Mouse (Mus musculus) MEL (cell line): ENCODE measurements around the gene Grn. TPM values are rescaled to one million over a fixed set of nuclear protein-coding genes. Genes with fewer than 3 reads are reported as not detected.

Experiments used
- DNase-seq: peaks from one replicate; pipeline ENCODE4 v3.0.0; 2011; ENCODE audit warnings: low read depth, low spot score
- H3K27ac ChIP-seq: 2 replicates; pipeline ENCODE4 v1.5.1; 2012; ENCODE audit warnings: low read depth, mild to moderate bottlenecking, control low read depth, low read length, moderate library complexity; ENCODE audit not compliant: control insufficient read depth
- H3K27me3 ChIP-seq, 2 experiments: fragments of 150-350 bp in 1 of 2; sonication (generic) in 1 of 2; 2 replicates each; pipeline ENCODE4 v1.6.1; 2012; ENCODE audit warnings: low read length in 2 of 2, mild to moderate bottlenecking in 2 of 2, improper control_type of control experiment in 1 of 2, moderate library complexity in 1 of 2; ENCODE audit not compliant: insufficient read depth in 2 of 2, control insufficient read depth in 1 of 2
- H3K36me3 ChIP-seq, 2 experiments: 2 replicates each; pipeline ENCODE4 v1.6.1; 2012 to 2014; ENCODE audit warnings: low read length in 2 of 2, improper control_type of control experiment in 1 of 2, inconsistent platforms in 1 of 2, mild to moderate bottlenecking in 1 of 2; ENCODE audit not compliant: insufficient read depth in 2 of 2, control insufficient read depth in 1 of 2
- H3K4me1 ChIP-seq, 2 experiments: fragments of 150-350 bp in 1 of 2; sonication (generic) in 1 of 2; 2 replicates each; pipeline ENCODE4 v1.6.1; 2012; ENCODE audit warnings: low read length in 2 of 2, improper control_type of control experiment in 1 of 2, mild to moderate bottlenecking in 1 of 2; ENCODE audit not compliant: insufficient read depth in 2 of 2, control insufficient read depth in 1 of 2
- H3K4me3 ChIP-seq, 2 experiments: fragments of 150-350 bp in 1 of 2; sonication (generic) in 1 of 2; 2 replicates each; pipeline ENCODE4 v1.5.1; 2012; ENCODE audit warnings: low read depth in 2 of 2, low read length in 2 of 2, mild to moderate bottlenecking in 2 of 2, moderate library complexity in 2 of 2, control low read depth in 1 of 2, improper control_type of control experiment in 1 of 2; ENCODE audit not compliant: control insufficient read depth in 1 of 2, insufficient read depth in 1 of 2
- H3K79me2 ChIP-seq: 2 replicates; pipeline ENCODE4 v1.6.1; 2012; ENCODE audit warnings: mild to moderate bottlenecking, low read length, moderate library complexity; ENCODE audit not compliant: control insufficient read depth, poor library complexity, insufficient read depth
- H3K9ac ChIP-seq: 2 replicates; pipeline ENCODE4 v1.6.1; 2012; ENCODE audit warnings: low read depth, mild to moderate bottlenecking, control low read depth, low read length, moderate library complexity; ENCODE audit not compliant: control insufficient read depth, poor library complexity, severe bottlenecking
- H3K9me3 ChIP-seq: fragments of 150-350 bp; sonication (generic); replicated peaks from 2 replicates; pipeline ENCODE4 v1.6.1; 2012; ENCODE audit warnings: mild to moderate bottlenecking, low read length, improper control_type of control experiment, moderate library complexity; ENCODE audit not compliant: insufficient read depth
- BHLHE40 ChIP-seq: IDR thresholded peaks from 2 replicates; pipeline ENCODE4 v1.6.1; 2012; ENCODE audit warnings: low read depth, mild to moderate bottlenecking, inconsistent platforms, low read length, improper control_type of control experiment, borderline replicate concordance
- CHD1 ChIP-seq: IDR thresholded peaks from 2 replicates; pipeline ENCODE4 v1.6.1; 2012; ENCODE audit warnings: low read depth, mild to moderate bottlenecking, inconsistent platforms, low read length, improper control_type of control experiment
- CTCF ChIP-seq, 3 experiments: IDR thresholded peaks in 2 of 3; conservative IDR thresholded peaks in 1 of 3; 2 replicates each; pipeline ENCODE4 v1.5.1; 2011 to 2012; ENCODE audit warnings: low read length in 3 of 3, low read depth in 2 of 3, mild to moderate bottlenecking in 2 of 3, improper control_type of control experiment in 1 of 3, inconsistent platforms in 1 of 3, mixed read lengths in 1 of 3, moderate library complexity in 1 of 3; ENCODE audit not compliant: control insufficient read depth in 1 of 3, insufficient read depth in 1 of 3, poor library complexity in 1 of 3, severe bottlenecking in 1 of 3
- E2F4 ChIP-seq: IDR thresholded peaks from 2 replicates; pipeline ENCODE4 v1.6.1; 2011; ENCODE audit warnings: low read depth, low read length, improper control_type of control experiment, borderline replicate concordance
- ELF1 ChIP-seq: IDR thresholded peaks from 2 replicates; pipeline ENCODE4 v1.6.1; 2014; ENCODE audit warnings: low read depth, mild to moderate bottlenecking, inconsistent platforms, low read length, improper control_type of control experiment, moderate library complexity
- ETS1 ChIP-seq: IDR thresholded peaks from 2 replicates; pipeline ENCODE4 v1.6.1; 2012; ENCODE audit warnings: low read depth, mild to moderate bottlenecking, inconsistent platforms, low read length, improper control_type of control experiment, moderate library complexity
- KAT2A ChIP-seq: conservative IDR thresholded peaks from 2 replicates; pipeline ENCODE4 v1.6.1; 2012; ENCODE audit warnings: low read depth, low read length, improper control_type of control experiment, inconsistent platforms
- MEF2A ChIP-seq: IDR thresholded peaks from 2 replicates; pipeline ENCODE4 v1.6.1; 2014; ENCODE audit warnings: low read depth, mild to moderate bottlenecking, inconsistent platforms, low read length, improper control_type of control experiment; ENCODE audit not compliant: poor library complexity, insufficient replicate concordance, severe bottlenecking; ENCODE audit errors: extremely low read depth
- MXI1 ChIP-seq: IDR thresholded peaks from 2 replicates; pipeline ENCODE4 v1.6.1; 2011; ENCODE audit warnings: mild to moderate bottlenecking, low read depth, low read length, improper control_type of control experiment
- POLR2A ChIP-seq, 2 experiments: IDR thresholded peaks; 2 replicates each; pipeline ENCODE4 v1.6.1; 2011 to 2012; ENCODE audit warnings: low read length in 2 of 2, mild to moderate bottlenecking in 2 of 2, control low read depth in 1 of 2, improper control_type of control experiment in 1 of 2, low read depth in 1 of 2, moderate library complexity in 1 of 2; ENCODE audit not compliant: control insufficient read depth in 1 of 2, insufficient read depth in 1 of 2, poor library complexity in 1 of 2
- POLR2AphosphoS2 ChIP-seq: IDR thresholded peaks from 2 replicates; pipeline ENCODE4 v1.6.1; 2011; ENCODE audit warnings: low read length, improper control_type of control experiment
- TAL1 ChIP-seq: IDR thresholded peaks from 2 replicates; pipeline ENCODE4 v1.6.1; 2012; ENCODE audit warnings: mild to moderate bottlenecking, inconsistent platforms, low read length, moderate library complexity, mixed read lengths
- ZC3H11A ChIP-seq: IDR thresholded peaks from 2 replicates; pipeline ENCODE4 v1.6.1; 2012; ENCODE audit warnings: low read depth, mild to moderate bottlenecking, inconsistent platforms, low read length, improper control_type of control experiment
- polyA plus RNA-seq, 2 experiments: library from polyadenylated mRNA; stranded (reverse) in 1 of 2; unstranded in 1 of 2; fragments of >175 nt in 1 of 2; fragments of >200 nt in 1 of 2; gene quantifications; 2 replicates each; pipeline versions ENCODE4 v1.2.1 to v1.2.4; 2012; ENCODE audit warnings: low replicate concordance in 2 of 2, low read depth in 1 of 2; ENCODE audit not compliant: insufficient read length in 2 of 2, insufficient read depth in 1 of 2, missing spikeins in 1 of 2
- total RNA-seq: library from RNA; depleted of rRNA; stranded (reverse); fragments of 300-350 nt; gene quantifications from 2 replicates; pipeline ENCODE4 v1.2.3, GENCODE M21; 2012

Gene Grn
- total and polyA plus RNA-seq, 3 experiments = 14.7 to 42.1 TPM; not detected in 1

GRCm38 (mm10) chr11:102393238-102393634 is 36.9 kb upstream of the Grn start, which contains the start of gene Rundc3a:
Gene Rundc3a (plus strand): TSS chr11:102393403.
- no peak within 1 kb of the TSS for H3K9ac ChIP-seq
- H3K36me3 ChIP-seq = no peaks in the 10 kb centered on the region
- H3K9me3 ChIP-seq = no peaks in the 10 kb centered on the region
- no peak within 1 kb of the TSS for H3K4me3 ChIP-seq
- H3K4me1 ChIP-seq = no peaks in the 10 kb centered on the region
- no peak for DNase-seq
- no peak within 1 kb of the TSS for H3K27ac ChIP-seq
- peaks cover 9 to 23% of the 10 kb centered on the region in 2 experiments for H3K27me3 ChIP-seq
- no peaks in the 10 kb centered on the region for H3K79me2 ChIP-seq
- TF ChIP-seq KAT2A (no peak), CHD1 (no peak), E2F4 (no peak), POLR2AphosphoS2 (no peak)

GRCm38 (mm10) chr11:102393719-102394420 is 36.2 kb upstream of the Grn start:
- H3K4me3 ChIP-seq = no peak overlapping the region
- H3K36me3 ChIP-seq = no peaks in the 10 kb centered on the region
- DNase-seq = no peak
- no peak overlapping the region for H3K9ac ChIP-seq
- H3K9me3 ChIP-seq = no peaks in the 10 kb centered on the region
- no peaks in the 10 kb centered on the region for H3K79me2 ChIP-seq
- TF ChIP-seq BHLHE40 (no peak), ETS1 (no peak), MXI1 (no peak), TAL1 (no peak), MEF2A (no peak)
- H3K27ac ChIP-seq = no peak overlapping the region
- no peaks in the 10 kb centered on the region for H3K4me1 ChIP-seq
- H3K27me3 ChIP-seq = peaks cover 9 to 21% of the 10 kb centered on the region in 2 experiments

GRCm38 (mm10) chr11:102394421-102395124 is 35.5 kb upstream of the Grn start:
- Histone ChIP-seq H3K9ac (no peak overlapping the region), H3K4me1 (no peaks in the 10 kb centered on the region), H3K27ac (no peak overlapping the region), H3K4me3 (no peak overlapping the region), H3K36me3 (no peaks in the 10 kb centered on the region), H3K79me2 (no peaks in the 10 kb centered on the region)
- DNase-seq = no peak
- TF ChIP-seq ZC3H11A = no peak
- TF ChIP-seq E2F4 = no peak
- no peak for TF ChIP-seq TAL1
- TF ChIP-seq POLR2A (IDR thresholded peaks at IDR 0.05; ENCODE audit: control insufficient read depth in 1 of 2, insufficient read depth in 1 of 2, low read depth in 1 of 2, low read length in 2 of 2, poor library complexity in 1 of 2) = no peak
- no peak for TF ChIP-seq ELF1
- TF ChIP-seq CTCF (IDR thresholded peaks at IDR 0.05 in 2 of 3, conservative IDR thresholded peaks at IDR 0.05 in 1 of 3; ENCODE audit: control insufficient read depth in 1 of 3, insufficient read depth in 1 of 3, low read depth in 2 of 3, low read length in 3 of 3, poor library complexity in 1 of 3, severe bottlenecking in 1 of 3) = no peak
- TF ChIP-seq, all 39 proteins: peak for 0
- Histone ChIP-seq H3K9me3 (no peaks in the 10 kb centered on the region), H3K27me3 (peaks cover 9 to 16% of the 10 kb centered on the region in 2 experiments)
